Mouse (Mus musculus) bone marrow, adult 2 months (tissue): ENCODE data around the gene Tex19.1.

Experiments used
- CTCF ChIP-seq: fragments of 200-500 bp; IDR thresholded peaks from 2 replicates; pipeline ENCODE4 v1.5.1; 2011; ENCODE audit warnings: low read length, control low read depth; ENCODE audit not compliant: control insufficient read depth, insufficient read depth
- POLR2A ChIP-seq: fragments of 200-500 bp; IDR thresholded peaks from 2 replicates; pipeline ENCODE4 v1.6.1; 2011; ENCODE audit warnings: low read depth, mild to moderate bottlenecking, control low read depth, low read length, borderline replicate concordance; ENCODE audit not compliant: control insufficient read depth

GRCm38 (mm10) chr11:121143325-121144015, 2.5 kb upstream of the Tex19.1 start:
- no peak for TF ChIP-seq CTCF
- TF ChIP-seq POLR2A = no peak
